Mouse (Mus musculus): ENCODE data around the gene Abca7. TPM values are rescaled to one million over a fixed set of nuclear protein-coding genes. Genes with fewer than 3 reads are reported as not detected.
"Not testable (repeated sequence)": the region's sequence is repeated elsewhere in the genome, so short reads cannot be mapped to it uniquely, and the experiment has no call there.

The Abca7 gene
- 7.7 and 8.1 TPM in 2 replicates for polyA plus RNA-seq (2015; fragmentation: Nextera tagmentation; extraction: Ambion mirVana)

- peaks cover 13% of the 10 kb centered on the region for H3K27me3 ChIP-seq
- ATAC-seq (ENCODE audit: low read depth), result peak; percentile 85
Measured at GRCm38 (mm10) chr10:79996272-79997033, at the start of gene Abca7. Gene Abca7 (plus strand): TSS chr10:79996494.

DNA sequence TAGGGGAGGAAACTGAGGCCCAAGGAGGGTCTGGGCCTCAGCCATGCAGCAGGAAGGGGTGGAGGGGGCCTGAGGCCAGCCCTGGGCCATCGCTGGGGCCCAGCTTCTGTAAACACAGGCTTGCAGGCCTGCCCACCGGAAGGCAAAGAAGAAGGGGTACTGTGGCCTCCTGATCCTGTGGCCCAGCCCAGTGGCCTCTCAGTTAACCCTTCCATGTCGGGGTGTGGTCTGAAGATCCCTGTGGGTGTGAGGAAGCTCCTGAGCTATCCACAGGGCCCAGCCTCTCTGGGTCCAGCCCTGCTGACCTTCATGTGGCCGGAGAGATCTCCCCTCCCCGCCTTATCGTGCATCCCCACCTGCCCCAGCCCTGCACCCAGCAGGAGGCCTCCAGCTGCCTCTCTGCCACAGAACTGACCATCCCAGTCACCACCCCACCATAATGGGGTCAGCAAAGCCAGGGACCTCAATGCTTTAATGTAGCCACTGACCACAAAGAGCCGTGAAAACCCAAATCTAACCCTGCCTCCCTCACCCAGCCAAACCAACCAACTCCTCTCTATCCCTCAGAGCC lies 49.5 kb upstream of the Abca7 start:
- Histone ChIP-seq H3K9ac (peak overlapping the region; percentile 38; the same call in 1 of the 2 replicates), H3K36me3 (peaks cover 49% of the 10 kb centered on the region), H3K4me1 (replicated peaks) (peaks cover 46% of the 10 kb centered on the region), H3K27ac (replicated peaks) (no peak overlapping the region), H3K9me3 (no peaks in the 10 kb centered on the region), H3K4me3 (no peak overlapping the region), H3K4me2 (0 out of 2 replicates have a peak overlapping the region, but pooled peaks have one; percentile 5), H3K27me3 (no peaks in the 10 kb centered on the region)
- ATAC-seq (ENCODE audit: low read depth), result peak; percentile 28; the same call in 1 of the 2 replicates
- WGBS, result 5% methylated on average over 7 of the region's 7 CpGs

More at GRCm38 (mm10) chr10:79996272-79997033, at the start of gene Abca7:
- peak within 1 kb of the TSS; percentile 51 for H3K4me3 ChIP-seq
- H3K9me3 ChIP-seq, result 0 out of 2 replicates have a peak, but pooled peaks cover 3% of the 10 kb centered on the region
- WGBS, result 1% methylated on average over 34 of the region's 34 CpGs
- H3K9ac ChIP-seq, result peak within 1 kb of the TSS; percentile 74
- peak within 1 kb of the TSS; percentile 68 for H3K27ac ChIP-seq (replicated peaks)
- H3K4me1 ChIP-seq (replicated peaks), result peaks cover 17% of the 10 kb centered on the region
- peak within 1 kb of the TSS; percentile 70 for H3K4me2 ChIP-seq
- peaks cover 5% of the 10 kb centered on the region; the same call in 1 of the 2 replicates for H3K36me3 ChIP-seq

DNA sequence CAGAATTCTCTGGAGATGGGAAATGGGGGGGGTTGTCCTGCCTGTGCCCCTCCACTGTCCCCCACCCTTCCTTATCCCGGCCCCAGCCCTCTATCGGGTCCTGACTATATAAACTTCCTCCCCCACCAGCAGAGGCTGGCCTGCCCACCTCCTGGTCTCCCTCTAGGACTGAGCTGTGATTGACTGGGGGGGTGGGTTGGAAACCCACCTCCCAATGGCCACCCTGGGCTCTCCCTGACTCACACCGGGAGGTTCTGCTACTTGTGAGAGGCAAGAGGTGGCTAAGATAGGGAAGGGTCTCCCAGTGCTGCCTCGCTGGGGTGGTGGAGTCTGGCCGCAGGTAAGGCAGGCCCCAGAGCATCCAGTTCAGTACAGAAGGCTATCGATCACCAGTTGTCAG lies 48.8 kb upstream of the Abca7 start:
- no peak for ATAC-seq (ENCODE audit: low read depth)
- H3K9ac ChIP-seq, result no peak overlapping the region
- 64% methylated on average over 6 of the region's 6 CpGs for WGBS
- peaks cover 46% of the 10 kb centered on the region for H3K4me1 ChIP-seq (replicated peaks)
- H3K27me3 ChIP-seq, result no peaks in the 10 kb centered on the region
- H3K4me2 ChIP-seq, result no peak overlapping the region
- no peak overlapping the region for H3K27ac ChIP-seq (replicated peaks)
- no peak overlapping the region for H3K4me3 ChIP-seq
- peaks cover 44% of the 10 kb centered on the region for H3K36me3 ChIP-seq
- H3K9me3 ChIP-seq, result no peaks in the 10 kb centered on the region

DNA sequence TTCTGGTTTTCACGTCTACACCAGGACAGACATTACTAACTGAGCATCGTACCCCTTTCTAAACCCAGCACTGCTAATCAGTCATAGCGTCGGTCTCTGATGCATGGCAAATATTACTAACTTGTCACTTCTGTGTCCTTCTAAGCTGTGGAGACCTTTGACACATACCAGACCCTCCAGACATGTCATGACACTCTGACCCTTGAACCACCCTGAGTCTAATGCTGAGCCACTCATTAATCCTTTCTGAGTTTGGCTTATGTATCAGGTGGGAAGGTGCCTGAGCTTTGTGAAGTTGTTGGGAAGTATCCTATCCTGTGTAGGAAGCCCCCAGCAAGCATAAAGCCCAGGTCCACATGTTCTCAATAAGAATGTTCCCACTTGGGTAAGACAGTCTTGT lies 46.4 kb upstream of the Abca7 start:
- Histone ChIP-seq H3K4me2 (no peak overlapping the region), H3K4me1 (replicated peaks) (peaks cover 28% of the 10 kb centered on the region), H3K27ac (replicated peaks) (no peak overlapping the region), H3K27me3 (no peaks in the 10 kb centered on the region), H3K36me3 (peaks cover 61% of the 10 kb centered on the region), H3K9ac (no peak overlapping the region), H3K4me3 (no peak overlapping the region), H3K9me3 (no peaks in the 10 kb centered on the region)
- WGBS, result 94% methylated on average over 4 of the region's 4 CpGs
- ATAC-seq (ENCODE audit: low read depth), result no peak

DNA sequence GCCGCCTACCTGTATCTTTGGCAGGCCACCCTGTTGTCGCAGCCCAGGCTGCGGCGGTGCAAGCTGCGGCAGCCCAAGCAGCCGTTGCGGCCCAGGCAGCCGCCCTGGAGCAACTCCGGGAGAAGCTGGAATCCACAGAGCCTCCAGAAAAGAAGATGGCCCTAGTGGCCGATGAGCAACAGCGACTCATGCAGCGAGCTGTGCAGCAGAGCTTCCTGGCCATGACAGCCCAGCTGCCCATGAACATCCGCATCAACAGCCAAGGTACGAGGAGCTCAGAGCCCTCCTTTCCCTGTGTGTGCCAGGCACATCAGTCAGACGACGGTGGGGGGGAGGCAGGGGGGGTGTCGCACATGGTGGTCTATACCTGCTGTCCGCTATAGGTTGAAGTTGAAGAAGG lies 45.6 kb upstream of the Abca7 start:
- Histone ChIP-seq H3K4me3 (no peak overlapping the region), H3K4me1 (replicated peaks) (peaks cover 20% of the 10 kb centered on the region), H3K9ac (no peak overlapping the region), H3K4me2 (no peak overlapping the region), H3K27ac (replicated peaks) (no peak overlapping the region), H3K9me3 (no peaks in the 10 kb centered on the region), H3K36me3 (peaks cover 61% of the 10 kb centered on the region), H3K27me3 (no peaks in the 10 kb centered on the region)
- 85% methylated on average over 18 of the region's 18 CpGs for WGBS
- no peak for ATAC-seq (ENCODE audit: low read depth)

GRCm38 (mm10) chr10:79953946-79954345 lies 42.3 kb upstream of the Abca7 start:
- H3K36me3 ChIP-seq, result peaks cover 46% of the 10 kb centered on the region
- H3K9ac ChIP-seq, result no peak overlapping the region
- H3K4me1 ChIP-seq (replicated peaks), result peaks cover 5% of the 10 kb centered on the region; the same call in 1 of the 2 replicates
- H3K27ac ChIP-seq (replicated peaks), result no peak overlapping the region
- H3K4me3 ChIP-seq, result no peak overlapping the region
- H3K27me3 ChIP-seq, result no peaks in the 10 kb centered on the region
- no peaks in the 10 kb centered on the region for H3K9me3 ChIP-seq
- no peak overlapping the region for H3K4me2 ChIP-seq
- WGBS, result 87% methylated on average over 6 of the region's 6 CpGs
- no peak for ATAC-seq (ENCODE audit: low read depth)

- H3K4me1 ChIP-seq (replicated peaks), result peaks cover 9% of the 10 kb centered on the region
- no peak overlapping the region; the same call in 1 of the 2 replicates for H3K27ac ChIP-seq (replicated peaks)
- peaks cover 29% of the 10 kb centered on the region for H3K36me3 ChIP-seq
- H3K4me2 ChIP-seq, result no peak overlapping the region
- no peaks in the 10 kb centered on the region for H3K27me3 ChIP-seq
- H3K4me3 ChIP-seq, result no peak overlapping the region
- no peaks in the 10 kb centered on the region for H3K9me3 ChIP-seq
- WGBS, result 76% methylated on average over 9 of the region's 9 CpGs
- peak overlapping the region; percentile 54; the same call in 1 of the 2 replicates for H3K9ac ChIP-seq
- no peak for ATAC-seq (ENCODE audit: low read depth)
Measured at GRCm38 (mm10) chr10:79955691-79956090, 40.6 kb upstream of the Abca7 start.

- H3K4me1 ChIP-seq (replicated peaks), result peaks cover 17% of the 10 kb centered on the region
- no peaks in the 10 kb centered on the region for H3K27me3 ChIP-seq
- no peak overlapping the region for H3K4me3 ChIP-seq
- WGBS, result 13% methylated on average over 4 of the region's 4 CpGs
- no peak overlapping the region for H3K4me2 ChIP-seq
- no peak overlapping the region for H3K9ac ChIP-seq
- no peak overlapping the region for H3K27ac ChIP-seq (replicated peaks)
- no peaks in the 10 kb centered on the region for H3K9me3 ChIP-seq
- peaks cover 24% of the 10 kb centered on the region for H3K36me3 ChIP-seq
- no peak for ATAC-seq (ENCODE audit: low read depth)
Measured at GRCm38 (mm10) chr10:79956643-79957154, 39.6 kb upstream of the Abca7 start.

DNA sequence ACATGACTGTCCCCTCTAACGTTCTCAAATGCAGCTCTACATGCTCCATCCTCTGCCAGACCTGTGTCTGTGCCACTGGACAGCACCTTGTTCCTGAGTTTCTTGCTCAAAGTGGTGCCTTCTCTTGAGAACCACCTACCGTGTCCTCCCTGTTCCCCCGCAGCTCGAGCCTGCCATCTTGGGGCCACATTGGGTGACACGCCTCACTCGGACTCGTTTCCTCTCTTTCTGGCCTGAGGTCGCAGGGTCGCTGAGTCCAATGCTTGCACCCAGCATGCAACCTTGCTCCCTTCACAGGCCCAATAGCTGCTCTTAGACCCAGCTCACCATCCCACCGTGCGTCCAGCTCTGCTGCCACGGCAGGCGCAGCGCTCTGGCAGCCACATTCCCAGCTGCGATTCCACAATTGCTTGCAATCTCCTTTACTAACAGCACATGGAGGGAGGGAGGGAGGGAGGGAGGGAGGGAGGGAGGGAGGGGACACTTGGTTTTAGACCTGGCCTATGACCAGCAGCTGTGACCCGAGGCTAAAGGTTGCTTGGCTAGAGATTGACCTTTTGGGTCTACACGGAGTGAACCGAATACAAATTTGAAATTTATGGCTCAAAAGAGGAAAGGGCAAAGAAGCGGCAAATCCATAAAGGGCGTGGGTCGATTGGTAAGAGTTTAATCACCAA lies 38.0 kb upstream of the Abca7 start:
- no peak for ATAC-seq (ENCODE audit: low read depth)
- peak overlapping the region; percentile 30; the same call in 1 of the 2 replicates for H3K4me2 ChIP-seq
- peaks cover 30% of the 10 kb centered on the region for H3K36me3 ChIP-seq
- no peaks in the 10 kb centered on the region for H3K9me3 ChIP-seq
- no peak overlapping the region for H3K4me3 ChIP-seq
- H3K4me1 ChIP-seq (replicated peaks), result peaks cover 17% of the 10 kb centered on the region
- 3% methylated on average over 21 of the region's 21 CpGs for WGBS
- H3K27me3 ChIP-seq, result no peaks in the 10 kb centered on the region
- no peak overlapping the region for H3K27ac ChIP-seq (replicated peaks)
- H3K9ac ChIP-seq, result peak overlapping the region; percentile 47; the same call in 1 of the 2 replicates

DNA sequence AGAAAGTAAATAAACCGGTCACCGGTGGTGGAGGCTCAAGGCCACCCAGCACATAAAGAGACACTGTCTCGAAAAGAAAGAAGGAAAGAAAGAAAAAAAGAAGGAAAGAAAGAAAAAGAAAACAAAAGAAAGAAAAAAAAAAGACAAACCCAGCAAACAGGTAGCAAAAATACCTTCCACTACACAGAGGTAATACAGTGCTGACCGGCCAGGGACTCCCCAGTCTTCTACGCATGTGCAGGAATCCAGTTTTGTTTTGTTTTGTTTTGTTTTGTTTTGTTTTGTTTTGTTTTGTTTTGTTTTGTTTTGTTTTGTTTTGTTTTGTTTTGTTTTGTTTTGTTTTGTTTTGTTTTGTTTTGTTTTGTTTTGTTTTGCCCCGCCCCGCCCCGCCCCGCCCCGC lies 36.9 kb upstream of the Abca7 start:
- H3K4me1 ChIP-seq (replicated peaks), result peaks cover 17% of the 10 kb centered on the region
- ATAC-seq (ENCODE audit: low read depth), result 0 out of 2 replicates have a peak, but pooled peaks have one; percentile 45
- not testable (repeated sequence) for H3K27ac ChIP-seq (replicated peaks); H3K27me3 ChIP-seq; H3K4me3 ChIP-seq; H3K9ac ChIP-seq; H3K9me3 ChIP-seq
- H3K4me2 ChIP-seq, result peak overlapping the region; percentile 92
- 34% methylated on average over 10 of the region's 10 CpGs for WGBS
- H3K36me3 ChIP-seq, result peaks cover 33% of the 10 kb centered on the region

DNA sequence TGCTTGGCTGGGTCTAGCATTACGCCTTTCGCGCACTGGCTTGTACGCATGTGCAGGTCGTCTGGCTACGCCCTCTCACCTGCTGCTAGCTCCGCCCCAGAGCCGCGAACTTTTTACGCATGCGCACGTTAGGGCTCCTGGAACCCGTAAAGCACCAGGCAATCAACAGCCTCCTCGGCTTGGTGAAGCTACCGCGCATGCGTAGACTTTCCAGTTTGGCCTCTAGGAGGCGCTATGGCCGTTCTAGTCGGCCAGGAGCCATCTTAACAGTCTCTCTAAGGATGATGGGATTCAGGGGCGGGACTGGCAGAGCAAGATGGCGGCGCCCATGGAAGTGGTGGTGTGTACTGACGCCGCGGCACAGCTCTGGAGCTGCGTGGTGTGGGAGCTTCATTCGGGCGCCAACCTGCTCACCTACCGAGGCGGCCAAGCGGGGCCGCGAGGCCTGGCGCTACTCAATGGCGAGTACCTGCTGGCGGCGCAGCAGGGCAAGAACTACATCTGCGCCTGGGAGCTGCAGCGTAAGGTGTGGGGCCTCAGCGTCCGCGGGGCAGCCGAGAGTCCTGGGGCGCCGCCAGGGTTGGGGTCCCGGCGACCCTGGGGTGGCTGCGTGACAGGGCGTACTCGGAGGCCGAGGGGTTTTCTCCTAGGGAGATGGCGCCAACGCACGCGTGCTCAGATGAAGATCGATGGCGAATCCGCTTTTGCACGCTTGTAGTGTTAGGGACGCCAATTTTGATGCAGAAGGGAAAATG lies 36.3 kb upstream of the Abca7 start, which contains the start of gene Wdr18:
TSS of gene Wdr18 (plus strand) at position 306 of the 755 bp plus-strand sequence.
- under 1% methylated on average over 61 of the region's 61 CpGs for WGBS
- Histone ChIP-seq H3K4me2 (peak within 1 kb of the TSS; percentile 92), H3K9me3 (no peaks in the 10 kb centered on the region), H3K9ac (peak within 1 kb of the TSS; percentile 85), H3K27me3 (no peaks in the 10 kb centered on the region), H3K4me1 (replicated peaks) (peaks cover 17% of the 10 kb centered on the region), H3K4me3 (peak within 1 kb of the TSS; percentile 96), H3K36me3 (peaks cover 39% of the 10 kb centered on the region), H3K27ac (replicated peaks) (peak within 1 kb of the TSS; percentile 76)
- peak; percentile 98 for ATAC-seq (ENCODE audit: low read depth)
